Mouse (Mus musculus): ENCODE data around the gene Trmt10b. TPM values are rescaled to one million over a fixed set of nuclear protein-coding genes. Genes with fewer than 3 reads are reported as not detected.

Trmt10b gene
- polyA plus RNA-seq, 1 experiment: 12.1 TPM

- TF ChIP-seq CTCF (IDR thresholded peaks at IDR 0.05; ENCODE audit: low read depth, low read length) (no peak), POLR2A (IDR thresholded peaks at IDR 0.05; ENCODE audit: borderline replicate concordance, low read depth, low read length) (no peak)
- no peaks in the 10 kb centered on the region for H3K4me1 ChIP-seq (ENCODE audit: control insufficient read depth, insufficient read depth, low read length)
- H3K4me3 ChIP-seq (ENCODE audit: insufficient read depth, low read length): no peak overlapping the region
- H3K27ac ChIP-seq (ENCODE audit: insufficient read depth, low read depth, low read length): no peak overlapping the region
Observed at GRCm38 (mm10) chr4:45332466-45332865, 35.5 kb downstream of the Trmt10b start.

GRCm38 (mm10) chr4:45341226-45341625 lies 44.3 kb downstream of the Trmt10b start:
- Histone ChIP-seq H3K4me3 (ENCODE audit: insufficient read depth, low read length) (no peak overlapping the region), H3K4me1 (ENCODE audit: control insufficient read depth, insufficient read depth, low read length) (peaks cover 6% of the 10 kb centered on the region), H3K27ac (ENCODE audit: insufficient read depth, low read depth, low read length) (no peak overlapping the region)
- no peak for TF ChIP-seq CTCF (IDR thresholded peaks at IDR 0.05; ENCODE audit: low read depth, low read length)
- TF ChIP-seq POLR2A (IDR thresholded peaks at IDR 0.05; ENCODE audit: borderline replicate concordance, low read depth, low read length): no peak

- Histone ChIP-seq H3K4me1 (ENCODE audit: control insufficient read depth, insufficient read depth, low read length) (peaks cover 6% of the 10 kb centered on the region), H3K4me3 (ENCODE audit: insufficient read depth, low read length) (peak within 1 kb of the TSS; percentile 74), H3K27ac (ENCODE audit: insufficient read depth, low read depth, low read length) (peak within 1 kb of the TSS; percentile 50)
- 0 out of 2 replicates have a peak, but pooled peaks have one; percentile 19 for TF ChIP-seq POLR2A (IDR thresholded peaks at IDR 0.05; ENCODE audit: borderline replicate concordance, low read depth, low read length)
- no peak for TF ChIP-seq CTCF (IDR thresholded peaks at IDR 0.05; ENCODE audit: low read depth, low read length)
Observed at GRCm38 (mm10) chr4:45341669-45342249, 44.8 kb downstream of the Trmt10b start, which contains the start of gene Dcaf10. Dcaf10 (plus strand) TSS chr4:45342101.

GRCm38 (mm10) chr4:45342286-45343155 lies 45.6 kb downstream of the Trmt10b start, which contains the start of gene Exosc3:
Exosc3 (minus strand) TSS chr4:45342732.
- no peak for TF ChIP-seq POLR2A (IDR thresholded peaks at IDR 0.05; ENCODE audit: borderline replicate concordance, low read depth, low read length)
- TF ChIP-seq CTCF (IDR thresholded peaks at IDR 0.05; ENCODE audit: low read depth, low read length): no peak
- peak within 1 kb of the TSS; percentile 74 for H3K4me3 ChIP-seq (ENCODE audit: insufficient read depth, low read length)
- peaks cover 6% of the 10 kb centered on the region for H3K4me1 ChIP-seq (ENCODE audit: control insufficient read depth, insufficient read depth, low read length)
- peak within 1 kb of the TSS; percentile 50 for H3K27ac ChIP-seq (ENCODE audit: insufficient read depth, low read depth, low read length)

- Histone ChIP-seq H3K4me3 (ENCODE audit: insufficient read depth, low read length) (no peak overlapping the region), H3K4me1 (ENCODE audit: control insufficient read depth, insufficient read depth, low read length) (no peaks in the 10 kb centered on the region), H3K27ac (ENCODE audit: insufficient read depth, low read depth, low read length) (no peak overlapping the region)
- TF ChIP-seq CTCF (IDR thresholded peaks at IDR 0.05; ENCODE audit: low read depth, low read length) (no peak), POLR2A (IDR thresholded peaks at IDR 0.05; ENCODE audit: borderline replicate concordance, low read depth, low read length) (no peak)
Observed at GRCm38 (mm10) chr4:45356653-45357052, 59.7 kb downstream of the Trmt10b start.

Other genes with a start within 250 kb of the Trmt10b start
- 4.0 and 4.5 TPM in 2 replicates for gene Fbxo10, start 212.5 kb upstream of the Trmt10b start, polyA plus RNA-seq (2012; ENCODE audit: insufficient read depth, insufficient read length, missing spikeins)
- 87.4 and 92.1 TPM in 2 replicates for gene Tomm5, start 189.0 kb upstream of the Trmt10b start, polyA plus RNA-seq (2012; ENCODE audit: insufficient read depth, insufficient read length, missing spikeins)
- not detected in 2 replicates for gene Frmpd1, start 112.3 kb upstream of the Trmt10b start, polyA plus RNA-seq (2012; ENCODE audit: insufficient read depth, insufficient read length, missing spikeins)
- 10.8 and 10.9 TPM in 2 replicates for gene Dcaf10, start 45.0 kb downstream of the Trmt10b start, polyA plus RNA-seq (2012; ENCODE audit: insufficient read depth, insufficient read length, missing spikeins)
- gene Exosc3, start 45.6 kb downstream of the Trmt10b start, polyA plus RNA-seq (2012; ENCODE audit: insufficient read depth, insufficient read length, missing spikeins): 33.4 and 34.9 TPM in 2 replicates
- 46.3 and 54.6 TPM in 2 replicates for gene Slc25a51, start 111.6 kb downstream of the Trmt10b start, polyA plus RNA-seq (2012; ENCODE audit: insufficient read depth, insufficient read length, missing spikeins)
- gene Shb, start 235.3 kb downstream of the Trmt10b start, polyA plus RNA-seq (2012; ENCODE audit: insufficient read depth, insufficient read length, missing spikeins): 9.8 and 14.8 TPM in 2 replicates